Mouse (Mus musculus) forelimb bud, embryonic 11.5 days (tissue): ENCODE data around the gene Rpp25l.
"Not testable (repeated sequence)": the region's sequence is repeated elsewhere in the genome, so short reads cannot be mapped to it uniquely, and the experiment has no call there.

Experiments
- DNase-seq: peaks from one replicate; pipeline ENCODE4 v3.0.0-alpha.2; 2012; ENCODE audit warnings: low read depth, low spot score

Gene Rpp25l

GRCm38 (mm10) chr4:41696930-41697841 is 16.1 kb downstream of the Rpp25l start, which contains the start of gene Cntfr:
Cntfr (minus strand) TSS chr4:41697089.
- DNase-seq = peak; percentile 78

- DNase-seq = not testable (repeated sequence)
Measured at GRCm38 (mm10) chr4:41696452-41696851, 16.9 kb downstream of the Rpp25l start.

- DNase-seq = not testable (repeated sequence)
Measured at GRCm38 (mm10) chr4:41695800-41696199, 17.5 kb downstream of the Rpp25l start.

- not testable (repeated sequence) for DNase-seq
Measured at GRCm38 (mm10) chr4:41693511-41693910, 19.8 kb downstream of the Rpp25l start.

DNA sequence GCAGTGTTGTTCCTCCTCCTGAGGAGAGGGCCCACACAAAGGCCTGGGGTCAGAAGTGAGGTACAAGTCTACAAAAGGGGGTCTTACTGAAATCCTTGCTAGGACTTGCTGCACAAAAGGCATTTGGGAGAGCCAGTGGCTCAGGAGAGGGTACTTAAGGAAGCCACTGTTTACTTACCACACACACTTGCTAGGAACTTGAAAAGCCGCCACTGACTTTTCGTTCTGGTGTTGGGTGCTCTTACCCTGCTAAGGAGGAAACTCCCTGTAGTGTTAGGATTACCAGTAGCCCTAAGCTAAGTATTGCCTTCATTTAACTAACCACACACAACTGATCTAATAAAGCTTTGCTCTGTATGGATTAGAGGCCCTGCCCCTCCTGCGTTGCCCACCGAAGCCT is 23.3 kb downstream of the Rpp25l start:
- DNase-seq = not testable (repeated sequence)

- not testable (repeated sequence) for DNase-seq
Measured at GRCm38 (mm10) chr4:41688562-41688961, 24.8 kb downstream of the Rpp25l start.

DNA sequence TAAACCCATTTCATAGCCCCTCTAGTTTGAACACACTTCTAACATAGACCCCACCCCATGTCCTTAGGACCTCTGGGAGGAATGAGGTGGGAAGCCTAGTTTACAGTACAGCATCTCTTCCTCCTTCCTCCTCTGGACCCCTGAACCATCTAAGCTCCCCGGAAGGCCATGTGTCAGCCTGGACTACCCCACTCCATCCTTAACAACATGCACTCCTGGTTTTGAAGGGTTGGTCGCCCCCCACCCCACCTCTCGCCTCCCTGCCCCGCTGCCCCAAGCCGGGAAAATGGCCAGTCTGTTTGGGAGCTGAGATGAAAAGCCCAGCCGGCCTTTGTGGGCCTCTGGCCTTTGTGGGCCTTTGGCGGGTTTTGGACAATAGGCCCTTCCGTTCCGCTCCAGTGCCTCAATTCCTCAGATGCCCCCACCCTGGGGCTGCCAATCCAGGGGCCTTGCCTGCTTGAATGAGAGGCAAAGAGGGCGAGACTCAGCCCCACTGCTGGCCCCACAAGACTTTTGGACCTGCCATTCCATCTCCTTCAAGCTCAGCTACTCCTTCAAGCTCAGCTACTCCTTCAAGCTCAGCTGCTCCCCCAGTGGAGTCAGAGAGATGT is 27.3 kb downstream of the Rpp25l start:
- not testable (repeated sequence) for DNase-seq

- not testable (repeated sequence) for DNase-seq
Measured at GRCm38 (mm10) chr4:41684931-41685453, 28.3 kb downstream of the Rpp25l start.

- DNase-seq = not testable (repeated sequence)
Measured at GRCm38 (mm10) chr4:41684131-41684930, 29.0 kb downstream of the Rpp25l start.

- not testable (repeated sequence) for DNase-seq
Measured at GRCm38 (mm10) chr4:41683303-41683702, 30.0 kb downstream of the Rpp25l start.

GRCm38 (mm10) chr4:41682789-41683188 is 30.5 kb downstream of the Rpp25l start:
- DNase-seq = no peak

DNA sequence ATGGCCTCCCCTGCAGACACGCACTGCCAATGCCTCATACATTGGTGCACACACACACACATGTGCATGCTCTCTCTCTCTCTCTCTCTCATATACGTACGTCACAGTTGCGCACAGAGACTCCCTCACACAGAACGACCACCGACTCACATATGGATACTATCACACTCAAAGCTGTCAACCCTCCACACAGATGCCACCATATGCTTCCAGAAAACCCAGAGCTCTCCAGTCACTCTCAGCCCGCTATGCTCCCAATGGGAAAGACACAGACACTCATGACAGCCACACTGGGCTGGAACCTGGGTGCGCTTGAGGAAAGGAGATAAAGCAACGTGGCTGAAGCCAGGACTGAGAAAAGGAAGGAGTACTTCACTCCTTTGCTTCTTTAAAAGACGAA is 31.4 kb downstream of the Rpp25l start:
- no peak for DNase-seq

DNA sequence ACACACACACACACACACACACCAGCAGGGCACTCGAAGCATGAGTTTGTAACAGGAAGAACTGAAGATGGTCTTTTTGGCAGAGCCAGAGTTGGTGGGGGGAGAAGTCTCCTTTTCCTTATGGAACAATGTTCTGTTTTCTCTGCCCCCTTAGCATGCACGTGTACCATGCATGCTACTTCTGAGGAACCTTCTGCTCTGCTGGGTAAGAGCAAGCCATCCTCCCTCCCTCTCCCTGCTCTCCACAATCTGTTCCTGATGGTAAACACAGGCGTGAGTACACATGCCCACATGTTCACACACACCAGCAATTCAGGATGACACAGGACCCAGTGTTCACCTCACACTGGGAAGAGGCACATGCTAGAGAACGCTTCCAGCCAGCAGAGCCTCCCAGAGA is 32.2 kb downstream of the Rpp25l start:
- DNase-seq = no peak

GRCm38 (mm10) chr4:41679291-41679690 is 34.0 kb downstream of the Rpp25l start:
- DNase-seq = no peak

GRCm38 (mm10) chr4:41678863-41679262 is 34.5 kb downstream of the Rpp25l start:
- no peak for DNase-seq

- no peak for DNase-seq
Measured at GRCm38 (mm10) chr4:41677006-41677629, 36.2 kb downstream of the Rpp25l start.

DNA sequence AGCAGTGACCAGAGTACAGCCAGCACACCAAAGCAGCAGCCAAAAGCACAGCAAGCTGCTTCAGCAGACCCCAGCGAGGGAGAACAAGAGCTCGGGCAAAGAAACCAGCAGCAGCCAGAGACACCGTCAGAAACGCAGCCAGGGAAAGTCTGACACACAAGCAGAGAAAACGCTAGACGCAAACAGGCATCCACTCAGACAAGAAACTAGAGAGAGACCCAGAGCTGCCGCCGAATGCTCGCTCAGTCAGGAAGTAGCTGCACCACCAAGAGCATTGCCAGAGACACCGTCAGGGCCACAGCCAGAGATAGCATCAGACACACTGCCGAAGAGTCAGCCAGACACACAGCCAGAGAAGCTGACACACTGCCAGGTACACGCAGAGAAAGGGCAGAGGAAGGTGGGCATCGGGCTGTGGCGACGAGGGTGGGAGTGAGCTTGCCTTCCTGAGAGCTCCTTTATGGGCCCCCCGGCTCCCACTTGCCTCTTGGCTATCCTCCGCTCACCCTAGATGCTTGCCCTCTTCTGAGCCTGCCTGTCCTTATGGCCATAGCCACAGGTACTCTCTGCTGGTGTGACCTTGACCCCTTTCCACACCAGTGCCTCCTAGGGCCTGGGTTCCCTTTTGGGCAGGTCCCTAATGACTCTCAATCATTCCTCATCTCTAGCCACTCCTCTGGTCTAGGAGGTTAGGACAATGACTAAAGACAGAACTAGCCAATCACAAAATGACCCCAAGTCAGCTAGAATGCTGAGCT is 36.9 kb downstream of the Rpp25l start:
- no peak for DNase-seq

- no peak for DNase-seq
Measured at GRCm38 (mm10) chr4:41673186-41673585, 40.1 kb downstream of the Rpp25l start.

GRCm38 (mm10) chr4:41672522-41672963 is 40.8 kb downstream of the Rpp25l start:
- DNase-seq = no peak

GRCm38 (mm10) chr4:41671963-41672480 is 41.3 kb downstream of the Rpp25l start:
- peak; percentile 57 for DNase-seq
